Mouse (Mus musculus) Patski (cell line): ENCODE measurements at regions not wholly inside any gene's neighbourhood (a gene's known extent, or its start where the extent isn't known, plus 50 kb on each side); places are given as distances from the start of the nearest gene placed in this dataset.
A peak's percentile ranks its signal among the peaks of the same experiment; 100 is the strongest.
"Not testable (repeated sequence)": the region's sequence is repeated elsewhere in the genome, so short reads cannot be mapped to it uniquely, and the experiment has no call there.

Experiments
- ATAC-seq: fragments of 100-300 bp; one replicate; pipeline ENCODE4 v1.8.0; 2021
- CTCF ChIA-PET: fragments of 350-600 bp; sonication (Branson Sonifier 250); formaldehyde crosslinking; loops from one replicate; lab custom pipeline; 2022; ENCODE audit warnings: inconsistent platforms; lab: Charles Lee
- POLR2A ChIA-PET: fragments of 350-600 bp; sonication (Branson Sonifier 250); formaldehyde crosslinking; loops from one replicate; lab custom pipeline; 2022; ENCODE audit warnings: antibody characterized with exemption, inconsistent platforms; lab: Charles Lee
- DNase-seq: peaks from one replicate; pipeline ENCODE4 v3.0.0-alpha.2; 2011; ENCODE audit warnings: low read depth, low spot score
- H3K27me3 ChIP-seq: fragments of 371-371 bp; one replicate; pipeline ENCODE4 v1.5.1; 2021
- CTCF ChIP-seq: fragments of 100-300 bp; IDR thresholded peaks from one replicate; pipeline ENCODE4 v1.5.1; 2021
- in situ Hi-C: fragments of 300-500 bp; cut with MboI; formaldehyde crosslinking; loops from 3 replicates; pipeline ENCODE4 v1.11.1; 2018; ENCODE audit warnings: low pct_unique_long_range_greater_than_20kb, mixed read lengths

DNA sequence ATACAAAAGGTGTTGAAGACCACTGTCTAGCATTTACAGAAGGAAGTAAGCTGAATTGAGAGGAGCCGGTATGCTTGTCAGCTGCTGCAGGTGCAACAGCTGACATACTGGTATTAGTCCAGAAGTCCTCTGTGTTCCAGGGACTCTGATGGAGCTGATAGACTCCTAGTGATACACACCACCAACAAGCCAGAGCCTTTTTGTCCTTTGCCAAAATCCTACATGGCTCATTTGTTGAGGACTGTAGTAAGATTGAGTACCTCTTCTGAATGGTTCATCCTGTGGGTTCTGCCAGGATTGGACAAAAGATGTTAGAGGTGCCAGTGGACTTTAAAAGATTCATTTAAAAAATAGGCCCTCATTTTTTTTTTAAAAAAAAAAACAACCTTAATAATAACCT is 129.4 kb upstream of the Tmem185a start:
- no peak for TF ChIP-seq CTCF
- ChIA-PET POLR2A (no interaction called here), CTCF (no interaction called here)
- no peak for ATAC-seq
- in situ Hi-C loops, result no loop called here
- no peak for DNase-seq
- H3K27me3 ChIP-seq, result peaks cover 56% of the 10 kb centered on the region

DNA sequence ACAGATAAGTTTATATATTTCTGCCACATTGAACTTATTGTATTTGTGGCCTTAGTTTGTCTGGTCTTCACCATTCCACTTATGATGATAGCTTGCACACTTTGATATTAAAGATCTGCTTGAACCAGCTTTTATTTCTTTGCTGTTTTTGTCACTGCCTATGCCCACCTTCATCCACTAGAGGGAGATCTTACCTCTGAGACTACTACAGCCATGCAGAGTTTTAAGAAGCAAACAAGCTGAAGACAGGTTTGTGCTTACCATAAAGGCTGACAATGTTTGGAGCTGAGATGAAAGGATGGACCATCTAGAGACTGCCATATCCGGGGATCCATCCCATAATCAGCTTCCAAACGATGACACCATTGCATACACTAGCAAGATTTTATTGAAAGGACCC is 105.4 kb upstream of the Tmem185a start:
- ATAC-seq, POLR2A ChIA-PET, DNase-seq: not testable (repeated sequence)
- CTCF ChIA-PET, result interaction anchor here (0.7 to 1.3 kb wide), 4 partner anchors 23 to 798 kb away, joined by 3 to 9 read pairs (median 4); no protein-coding TSS in a partner anchor
- peaks cover 26% of the 10 kb centered on the region for H3K27me3 ChIP-seq
- TF ChIP-seq CTCF, result peak; percentile 70
- in situ Hi-C loops, result loop anchor here (10.0 to 25.0 kb wide), 4 partner anchors 480 to 1030 kb away; partner anchors contain the start of gene Mamld1

GRCm38 (mm10) chrX:70580171-70580570 is 103.2 kb upstream of the Tmem185a start:
- no peak for DNase-seq
- no peak for TF ChIP-seq CTCF
- POLR2A ChIA-PET, result no interaction called here
- in situ Hi-C loops, result loop anchor here (10.0 to 25.0 kb wide), 4 partner anchors 482 to 1032 kb away; partner anchors contain the start of gene Mamld1
- CTCF ChIA-PET, result no interaction called here
- peaks cover 42% of the 10 kb centered on the region for H3K27me3 ChIP-seq
- no peak for ATAC-seq

DNA sequence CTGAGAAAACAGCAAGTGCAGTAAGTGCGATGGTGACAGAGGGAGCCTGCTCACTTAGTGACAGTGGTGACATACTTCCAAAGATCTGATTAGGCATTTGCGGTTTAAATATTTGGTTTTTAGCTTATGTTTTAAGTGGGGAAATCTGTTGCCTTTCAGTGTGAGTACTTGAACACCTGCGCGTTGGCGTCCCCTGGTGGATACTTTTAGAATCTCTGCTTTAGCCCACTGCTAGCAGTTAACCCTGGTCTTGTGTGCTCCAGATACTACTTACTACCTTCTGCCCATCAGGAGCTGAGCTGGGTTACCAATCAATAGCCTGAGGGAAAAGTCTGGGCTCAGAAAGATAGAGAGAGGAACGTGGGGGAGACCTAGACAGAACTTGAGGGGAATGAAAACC is 97.3 kb upstream of the Tmem185a start:
- POLR2A ChIA-PET, CTCF ChIA-PET, DNase-seq, in situ Hi-C loops: not testable (repeated sequence)
- peaks cover 34% of the 10 kb centered on the region for H3K27me3 ChIP-seq
- peak; percentile 51 for ATAC-seq

GRCm38 (mm10) chrX:70570586-70570985 is 93.6 kb upstream of the Tmem185a start:
- in situ Hi-C loops, CTCF ChIA-PET, DNase-seq, ATAC-seq, POLR2A ChIA-PET: not testable (repeated sequence)
- peaks cover 19% of the 10 kb centered on the region for H3K27me3 ChIP-seq

DNA sequence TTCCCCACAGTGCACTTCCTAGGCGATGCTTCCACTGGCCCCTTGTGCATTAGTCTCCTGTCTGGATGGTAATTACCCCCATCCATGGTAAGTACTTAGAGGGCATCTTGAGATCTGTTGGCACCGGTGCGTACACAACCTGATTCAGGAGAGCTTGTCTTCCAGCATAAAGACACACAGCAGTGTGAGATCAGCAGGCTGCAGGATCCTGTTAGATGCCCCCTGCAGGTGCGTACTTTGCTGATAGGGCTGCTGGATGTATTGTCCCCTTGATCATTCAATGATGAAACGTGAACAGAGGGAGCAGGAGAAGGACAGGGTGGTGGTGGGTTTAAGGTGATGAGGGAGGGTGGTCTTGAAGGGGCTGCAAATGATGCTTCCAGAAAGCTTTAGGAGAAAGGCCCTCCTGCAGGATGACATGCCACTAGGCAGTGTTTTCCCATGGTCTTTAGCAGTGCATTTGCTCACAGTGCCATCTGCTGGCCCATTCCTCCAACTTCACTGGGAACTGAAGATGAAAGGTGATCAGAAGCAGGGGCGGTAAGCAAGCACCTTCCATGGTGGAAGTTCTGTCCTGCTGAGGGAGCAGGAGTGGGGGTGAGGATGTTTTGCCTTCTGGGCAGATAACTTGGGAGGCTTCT is 92.5 kb upstream of the Tmem185a start:
- POLR2A ChIA-PET, CTCF ChIA-PET, DNase-seq: not testable (repeated sequence)
- in situ Hi-C loops, result loop anchor here (10.0 kb wide), 2 partner anchors 95 to 1615 kb away; partner anchors contain the start of gene Tmem185a
- peaks cover 17% of the 10 kb centered on the region for H3K27me3 ChIP-seq
- peak; percentile 79 for ATAC-seq
